In the genomic region with DNA sequence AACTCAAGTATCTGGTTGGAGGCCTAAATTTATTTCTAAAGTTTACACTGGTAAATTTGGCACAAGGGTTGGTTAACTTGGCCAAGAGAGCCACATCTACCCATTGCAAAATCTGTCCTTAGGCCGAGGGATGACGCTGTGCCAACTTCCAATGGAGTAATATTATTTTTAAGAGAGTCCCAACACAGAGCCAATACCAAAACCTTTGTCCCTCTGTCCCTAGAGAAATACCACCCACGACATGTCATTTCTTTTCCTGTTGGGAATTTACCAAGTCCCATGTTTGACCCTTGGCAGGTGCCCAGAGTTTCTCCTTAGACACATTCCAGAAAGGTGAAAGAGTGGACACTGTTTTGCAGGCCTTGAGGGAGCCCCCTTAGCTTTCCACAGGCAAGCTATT, we compare ENCODE assay signal across 16 mouse cellular contexts. TPM values are rescaled to one million over a fixed set of nuclear protein-coding genes. Genes with fewer than 3 reads are reported as not detected.
DNase-seq lines count a peak whose midpoint lies in the region; ATAC-seq and TF ChIP-seq lines count a peak whose summit lies in the region.
"Had no signal": no experiment of that assay in that cellular context is flagged by ENCODE, and none has a peak within 500 bp of the region (broad histone marks: within the 10 kb centered on the region; RNA-seq: fewer than 3 reads in every experiment).

No protein-coding gene starts in this region.

- H3K4me2 ChIP-seq in intestine, postnatal 0 days (replicated peaks; ENCODE audit: low read depth) = no peak overlapping the region
- H3K4me2 ChIP-seq: forebrain, embryonic 15.5 days; limb, embryonic 15.5 days had no signal

- DNase-seq in gastrocnemius, adult 2 months = peak; percentile 66
- DNase-seq in gastrocnemius, postnatal 36 days = no peak
- DNase-seq in liver, adult 2 months (ENCODE audit: extremely low read depth, low read depth, low spot score) = peak; percentile 99
- DNase-seq in liver = no peak
- peak; percentile 75 for DNase-seq in kidney, postnatal 14 days
- DNase-seq in lung, postnatal 36 days = peak; percentile 74
- no peak for DNase-seq in T-cell, adult 2 months (ENCODE audit: low spot score)
- DNase-seq: B cell, adult 2 months; cerebellum, adult 8-10 months; retina, postnatal 1 day; thymus, postnatal 4 days had no signal

- H3K27me3 ChIP-seq in liver, adult 2 months (ENCODE audit: control insufficient read depth, insufficient read depth, low read length) = no peaks in the 10 kb centered on the region
- H3K27me3 ChIP-seq in intestine, postnatal 0 days (replicated peaks; ENCODE audit: control insufficient read depth, insufficient read depth, low read length) = no peaks in the 10 kb centered on the region
- H3K27me3 ChIP-seq: forebrain, embryonic 15.5 days; limb, embryonic 15.5 days had no signal

- peak overlapping the region; percentile 80 for H3K27ac ChIP-seq in gastrocnemius, adult 2 months
- H3K27ac ChIP-seq in liver, adult 2 months (replicated peaks; ENCODE audit: insufficient read depth, low read depth, low read length) = peak overlapping the region; percentile 98
- no peak overlapping the region for H3K27ac ChIP-seq in intestine, postnatal 0 days (ENCODE audit: low read depth, low read length)
- H3K27ac ChIP-seq: forebrain, embryonic 15.5 days; limb, embryonic 15.5 days had no signal

- H3K79me2 ChIP-seq in liver, adult 2 months (ENCODE audit: control insufficient read depth, insufficient read depth, low read length) = no peaks in the 10 kb centered on the region

- peaks cover 23% of the 10 kb centered on the region for H3K4me1 ChIP-seq in liver, adult 2 months (ENCODE audit: control insufficient read depth, insufficient read depth, low read length)
- no peaks in the 10 kb centered on the region for H3K4me1 ChIP-seq in intestine, postnatal 0 days (replicated peaks; ENCODE audit: control insufficient read depth, insufficient read depth, low read length)
- H3K4me1 ChIP-seq: forebrain, embryonic 15.5 days had no signal

- no peak for TF ChIP-seq POLR2A in liver, adult 2 months (IDR thresholded peaks at IDR 0.05; ENCODE audit: extremely low read depth, insufficient read depth, low read length)

- ATAC-seq in intestine, postnatal 0 days = no peak
- ATAC-seq: forebrain, embryonic 15.5 days had no signal

- intact Hi-C loops in gastrocnemius, adult 2 months (cut with DNase I) = no loop called here
- intact Hi-C loops in gastrocnemius, postnatal 36 days (cut with DNase I) = no loop called here

- no peak overlapping the region for H3K4me3 ChIP-seq in gastrocnemius, adult 2 months
- H3K4me3 ChIP-seq in liver, adult 2 months (ENCODE audit: insufficient read depth, low read depth, low read length) = no peak overlapping the region
- H3K4me3 ChIP-seq in intestine, postnatal 0 days (ENCODE audit: low read depth, low read length) = no peak overlapping the region
- H3K4me3 ChIP-seq: forebrain, embryonic 15.5 days; limb, embryonic 15.5 days had no signal

- H3K36me3 ChIP-seq in liver, adult 2 months (ENCODE audit: control insufficient read depth, insufficient read depth, low read length) = no peaks in the 10 kb centered on the region
- peaks cover 41% of the 10 kb centered on the region for H3K36me3 ChIP-seq in intestine, postnatal 0 days (ENCODE audit: control insufficient read depth, insufficient read depth)
- H3K36me3 ChIP-seq: forebrain, embryonic 15.5 days; limb, embryonic 15.5 days had no signal

- 26% methylated on average over 3 of the region's 3 CpGs for WGBS in liver, adult 2 months
- 83% methylated on average over 3 of the region's 3 CpGs for WGBS in intestine, postnatal 0 days

- H3K9me3 ChIP-seq in intestine, postnatal 0 days (ENCODE audit: control insufficient read depth) = no peaks in the 10 kb centered on the region
- H3K9me3 ChIP-seq: forebrain, embryonic 15.5 days; limb, embryonic 15.5 days had no signal

- TF ChIP-seq CTCF in gastrocnemius, adult 2 months (IDR thresholded peaks at IDR 0.05) = no peak
- no peak for TF ChIP-seq CTCF in liver, adult 2 months (IDR thresholded peaks at IDR 0.05; ENCODE audit: low read depth, low read length)
- no peak for TF ChIP-seq CTCF in intestine, postnatal 0 days (IDR thresholded peaks at IDR 0.05; ENCODE audit: low read depth)

- peak overlapping the region; percentile 15; the same call in 1 of the 2 replicates for H3K9ac ChIP-seq in liver, adult 2 months (ENCODE audit: low read depth, low read length)
- no peak overlapping the region for H3K9ac ChIP-seq in intestine, postnatal 0 days (ENCODE audit: low read depth, low read length)
- H3K9ac ChIP-seq: forebrain, embryonic 15.5 days; limb, embryonic 15.5 days had no signal

RNA-seq across cellular contexts. Expression of gene Gas6, which starts 12.7 kb away (rescaled TPM):
- 10 to 100 TPM; 63.4 to 87.3 TPM for total RNA-seq in gastrocnemius, adult 2 months (2021)
- 10 to 100 TPM; 55.1 to 58.8 TPM for total RNA-seq in gastrocnemius, postnatal 36 days (2021)
- total RNA-seq in liver, adult 2 months (2014; rRNA removed) = 23.9 and 25.5 TPM in 2 replicates
- polyA plus RNA-seq in liver, adult 2 months (2012; rRNA removed) = 36.6 and 50.5 TPM in 2 replicates
- 75.6 and 77.3 TPM in 2 replicates for polyA plus RNA-seq in intestine, postnatal 0 days (2015; fragmentation: Nextera tagmentation; extraction: Ambion mirVana)
- total RNA-seq: monocyte, adult 5-6 weeks had no signal

RNA-seq across cellular contexts. Expression of gene Tmem255b, which starts 46.6 kb away (rescaled TPM):
- total RNA-seq in gastrocnemius, adult 2 months (2021) = 1 to 10 TPM; 2.6 to 3.1 TPM
- total RNA-seq in gastrocnemius, postnatal 36 days (2021) = 1 to 10 TPM; 2.7 to 2.8 TPM
- total RNA-seq in liver, adult 2 months (2014; rRNA removed) = not detected in 2 replicates
- polyA plus RNA-seq in liver, adult 2 months (2012; rRNA removed) = 0.19 and 0.35 TPM in 2 replicates
- polyA plus RNA-seq in intestine, postnatal 0 days (2015; fragmentation: Nextera tagmentation; extraction: Ambion mirVana) = 5.8 and 6.1 TPM in 2 replicates
- total RNA-seq: megakaryocyte, adult 5-6 weeks; monocyte, adult 5-6 weeks had no signal
- polyA plus RNA-seq: forebrain, embryonic 15.5 days had no signal

Comparison
In these comparisons a context has a peak if more than half of its experiments do, and no peak if none do; other contexts are left out.
1. DNase-seq: peak in gastrocnemius, adult 2 months (single experiment), liver, adult 2 months (single experiment), kidney, postnatal 14 days (single experiment) and lung, postnatal 36 days (single experiment); none in gastrocnemius, postnatal 36 days (0 of 2), liver (single experiment) and T-cell, adult 2 months (single experiment).